Mouse (Mus musculus) heart, embryonic 11.5 days (tissue): ENCODE measurements around the gene Pou2f1. TPM values are rescaled to one million over a fixed set of nuclear protein-coding genes. Genes with fewer than 3 reads are reported as not detected.

Experiments
- ATAC-seq: fragments of 200-750 bp; cut with Nextera tagmentation; replicated peaks from 2 replicates; pipeline ENCODE4 v1.8.0; 2017; ENCODE audit warnings: moderate library complexity; ENCODE audit not compliant: insufficient number of reproducible peaks, low FRiP score, low TSS enrichment
- H3K27ac ChIP-seq: fragments of 300-500 bp; sonication (generic); 2 replicates; pipeline ENCODE4 v1.5.1; 2014; ENCODE audit warnings: mild to moderate bottlenecking, low read depth, low read length
- H3K27me3 ChIP-seq: fragments of 300-500 bp; sonication (generic); 2 replicates; pipeline ENCODE4 v1.6.1; 2014; ENCODE audit warnings: mild to moderate bottlenecking, low read length, mixed read lengths; ENCODE audit not compliant: control insufficient read depth, insufficient read depth
- H3K36me3 ChIP-seq: fragments of 300-500 bp; sonication (generic); 2 replicates; pipeline ENCODE4 v1.6.1; 2014; ENCODE audit warnings: mild to moderate bottlenecking, low read length, moderate library complexity, mixed read lengths; ENCODE audit not compliant: control insufficient read depth, insufficient read depth
- H3K4me1 ChIP-seq: fragments of 300-500 bp; sonication (generic); 2 replicates; pipeline ENCODE4 v1.6.1; 2014; ENCODE audit warnings: low read length; ENCODE audit not compliant: control insufficient read depth, insufficient read depth
- H3K4me2 ChIP-seq: fragments of 300-500 bp; sonication (generic); 2 replicates; pipeline ENCODE4 v1.6.1; 2014; ENCODE audit warnings: mild to moderate bottlenecking, moderate library complexity
- H3K4me3 ChIP-seq: fragments of 300-500 bp; sonication (generic); 2 replicates; pipeline ENCODE4 v1.5.1; 2014; ENCODE audit warnings: low read depth, low read length
- H3K9ac ChIP-seq: fragments of 300-500 bp; sonication (generic); 2 replicates; pipeline ENCODE4 v1.6.1; 2014; ENCODE audit warnings: mild to moderate bottlenecking, low read depth, low read length, moderate library complexity
- H3K9me3 ChIP-seq: fragments of 300-500 bp; sonication (generic); replicated peaks from 2 replicates; pipeline ENCODE4 v1.6.1; 2016; ENCODE audit warnings: low read length; ENCODE audit not compliant: control insufficient read depth
- WGBS: fragments of 180-500 bp; shearing (Covaris S2); extraction: QIAGEN DNeasy Blood & Tissue Kit; methylation state at CpG from one replicate; pipeline ENCODE4 v1.1.7; 2014; ENCODE audit not compliant: insufficient replicate concordance; 5-methylcytosine and 5-hydroxymethylcytosine counted together
- polyA plus RNA-seq: library from polyadenylated mRNA; unstranded; fragments of >200 nt; fragmentation: Nextera tagmentation; extraction: Ambion mirVana; gene quantifications from 2 replicates; pipeline ENCODE4 v1.2.1, GENCODE M21; 2014

Pou2f1 gene
- polyA plus RNA-seq, 1 experiment from 2014 or later, result 16.7 TPM

GRCm38 (mm10) chr1:165828615-165829014 is 173.9 kb downstream of the Pou2f1 start:
- Histone ChIP-seq H3K27ac (no peak overlapping the region), H3K9ac (no peak overlapping the region), H3K9me3 (no peaks in the 10 kb centered on the region), H3K27me3 (no peaks in the 10 kb centered on the region), H3K4me2 (no peak overlapping the region), H3K4me3 (no peak overlapping the region), H3K36me3 (no peaks in the 10 kb centered on the region), H3K4me1 (no peaks in the 10 kb centered on the region)
- no peak for ATAC-seq
- WGBS, result 87% methylated on average over 6 of the region's 6 CpGs

GRCm38 (mm10) chr1:165828173-165828572 is 174.3 kb downstream of the Pou2f1 start:
- ATAC-seq, result no peak
- WGBS, result 75% methylated on average over 5 of the region's 5 CpGs

GRCm38 (mm10) chr1:165822031-165822430 is 180.4 kb downstream of the Pou2f1 start:
- Histone ChIP-seq H3K36me3 (no peaks in the 10 kb centered on the region), H3K27ac (no peak overlapping the region), H3K27me3 (no peaks in the 10 kb centered on the region), H3K9me3 (no peaks in the 10 kb centered on the region), H3K4me3 (no peak overlapping the region), H3K9ac (no peak overlapping the region), H3K4me1 (peaks cover 10% of the 10 kb centered on the region), H3K4me2 (no peak overlapping the region)
- ATAC-seq, result no peak
- 80% methylated on average over 2 of the region's 2 CpGs for WGBS

More at GRCm38 (mm10) chr1:165828173-165828572, 174.3 kb downstream of the Pou2f1 start:
- Histone ChIP-seq H3K9ac (no peak overlapping the region), H3K4me3 (no peak overlapping the region), H3K36me3 (no peaks in the 10 kb centered on the region), H3K4me1 (no peaks in the 10 kb centered on the region), H3K27me3 (no peaks in the 10 kb centered on the region), H3K27ac (no peak overlapping the region), H3K4me2 (no peak overlapping the region), H3K9me3 (no peaks in the 10 kb centered on the region)

DNA sequence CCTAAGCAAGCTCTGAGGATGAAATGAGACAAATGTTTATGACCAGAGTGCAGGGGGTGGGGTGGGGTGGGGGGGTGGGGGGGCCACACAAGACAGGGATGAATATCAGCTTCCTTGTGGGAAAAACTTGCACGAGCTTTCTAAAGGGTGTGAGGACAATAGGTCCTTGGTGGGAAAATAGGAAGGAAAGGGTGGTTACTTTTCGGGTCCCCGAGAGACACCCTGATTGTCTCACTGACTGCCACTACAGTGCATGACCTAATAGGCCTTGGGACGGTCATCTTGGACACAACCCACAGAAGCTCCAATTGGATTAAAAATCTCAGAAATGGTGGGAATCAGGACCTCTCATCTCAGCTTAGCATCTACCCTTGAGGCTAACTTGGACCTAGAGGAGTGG is 183.3 kb downstream of the Pou2f1 start:
- H3K9ac ChIP-seq, result no peak overlapping the region
- H3K36me3 ChIP-seq, result no peaks in the 10 kb centered on the region
- H3K9me3 ChIP-seq, result no peaks in the 10 kb centered on the region
- H3K4me2 ChIP-seq, result no peak overlapping the region
- ATAC-seq, result no peak
- WGBS, result 61% methylated on average over 4 of the region's 4 CpGs
- no peaks in the 10 kb centered on the region for H3K27me3 ChIP-seq
- H3K27ac ChIP-seq, result 0 out of 2 replicates have a peak overlapping the region, but pooled peaks have one; percentile 79
- H3K4me3 ChIP-seq, result no peak overlapping the region
- H3K4me1 ChIP-seq, result peaks cover 16% of the 10 kb centered on the region

GRCm38 (mm10) chr1:165818145-165818860 is 184.2 kb downstream of the Pou2f1 start:
- Histone ChIP-seq H3K4me3 (no peak overlapping the region), H3K4me1 (peaks cover 20% of the 10 kb centered on the region), H3K4me2 (peak overlapping the region; percentile 45), H3K27me3 (no peaks in the 10 kb centered on the region), H3K9ac (no peak overlapping the region), H3K27ac (peak overlapping the region; percentile 79), H3K9me3 (no peaks in the 10 kb centered on the region), H3K36me3 (no peaks in the 10 kb centered on the region)
- ATAC-seq, result peak; percentile 94
- WGBS, result 21% methylated on average over 8 of the region's 8 CpGs

DNA sequence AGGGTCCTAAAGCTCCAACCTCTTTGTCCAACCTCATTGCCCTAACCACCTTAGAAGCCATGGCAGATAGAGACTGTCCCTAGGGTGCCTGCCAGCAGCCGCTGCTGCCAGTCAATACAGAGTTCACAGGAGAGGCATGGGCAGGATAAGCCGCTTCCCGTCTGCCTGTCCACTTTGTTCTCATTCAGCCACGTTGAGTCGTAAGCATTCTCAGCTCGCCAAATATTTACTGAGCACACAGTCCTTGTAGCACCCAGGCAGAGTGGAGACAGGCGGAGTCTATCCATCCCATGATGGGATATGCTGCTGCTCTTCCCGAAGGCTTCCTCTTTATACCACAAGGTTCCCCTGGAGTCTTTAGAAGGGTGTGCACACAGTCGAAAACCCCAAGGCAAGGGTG is 185.2 kb downstream of the Pou2f1 start:
- Histone ChIP-seq H3K4me3 (no peak overlapping the region), H3K27ac (no peak overlapping the region), H3K36me3 (no peaks in the 10 kb centered on the region), H3K27me3 (no peaks in the 10 kb centered on the region), H3K9ac (0 out of 2 replicates have a peak overlapping the region, but pooled peaks have one; percentile 28), H3K4me2 (no peak overlapping the region), H3K9me3 (no peaks in the 10 kb centered on the region), H3K4me1 (peaks cover 20% of the 10 kb centered on the region)
- WGBS, result 54% methylated on average over 9 of the region's 9 CpGs
- ATAC-seq, result no peak

GRCm38 (mm10) chr1:165816391-165816790 is 186.1 kb downstream of the Pou2f1 start:
- 81% methylated on average over 9 of the region's 9 CpGs for WGBS
- Histone ChIP-seq H3K27ac (no peak overlapping the region), H3K9me3 (no peaks in the 10 kb centered on the region), H3K4me1 (peaks cover 20% of the 10 kb centered on the region), H3K9ac (no peak overlapping the region), H3K4me2 (no peak overlapping the region), H3K36me3 (no peaks in the 10 kb centered on the region), H3K27me3 (no peaks in the 10 kb centered on the region), H3K4me3 (no peak overlapping the region)
- no peak for ATAC-seq
